Mouse (Mus musculus) stomach, embryonic 14.5 days (tissue): ENCODE results near the gene Tead3. TPM values are rescaled to one million over a fixed set of nuclear protein-coding genes. Genes with fewer than 3 reads are reported as not detected.
A peak's percentile ranks its signal among the peaks of the same experiment; 100 is the strongest.
"Not testable (repeated sequence)": the region's sequence is repeated elsewhere in the genome, so short reads cannot be mapped to it uniquely, and the experiment has no call there.

ENCODE experiments used
- ATAC-seq: fragments of 200-750 bp; cut with Nextera tagmentation; 2 replicates; pipeline ENCODE4 v1.8.0; 2017; ENCODE audit warnings: low read depth, moderate TSS enrichment; ENCODE audit not compliant: insufficient number of reproducible peaks, insufficient read depth, low FRiP score
- H3K27ac ChIP-seq: fragments of 300-500 bp; sonication (generic); 2 replicates; pipeline ENCODE4 v1.5.1; 2014; ENCODE audit warnings: mild to moderate bottlenecking, low read length, moderate library complexity, mixed read lengths
- H3K27me3 ChIP-seq: fragments of 300-500 bp; sonication (generic); 2 replicates; pipeline ENCODE4 v1.6.1; 2014; ENCODE audit warnings: low read length, control low read depth, mixed read lengths; ENCODE audit not compliant: control insufficient read depth, insufficient read depth
- H3K36me3 ChIP-seq: fragments of 300-500 bp; sonication (generic); 2 replicates; pipeline ENCODE4 v1.6.1; 2014; ENCODE audit warnings: mild to moderate bottlenecking, control low read depth, low read length, moderate library complexity, mixed read lengths; ENCODE audit not compliant: control insufficient read depth, insufficient read depth
- H3K4me1 ChIP-seq: fragments of 300-500 bp; sonication (generic); 2 replicates; pipeline ENCODE4 v1.6.1; 2014; ENCODE audit warnings: low read length, control low read depth, mixed read lengths; ENCODE audit not compliant: control insufficient read depth, insufficient read depth
- H3K4me2 ChIP-seq: fragments of 300-500 bp; sonication (generic); replicated peaks from 2 replicates; pipeline ENCODE4 v1.6.1; 2014; ENCODE audit warnings: low read depth, low read length, control low read depth
- H3K4me3 ChIP-seq: fragments of 300-500 bp; sonication (generic); 2 replicates; pipeline ENCODE4 v1.5.1; 2014; ENCODE audit warnings: low read depth, low read length, control low read depth
- H3K9ac ChIP-seq: fragments of 300-500 bp; sonication (generic); replicated peaks from 2 replicates; pipeline ENCODE4 v1.6.1; 2014; ENCODE audit warnings: low read depth, mild to moderate bottlenecking, control low read depth, low read length, moderate library complexity, mixed read lengths
- H3K9me3 ChIP-seq: fragments of 300-500 bp; sonication (generic); 2 replicates; pipeline ENCODE4 v1.6.1; 2016; ENCODE audit warnings: low read depth, low read length, control low read depth; ENCODE audit not compliant: control insufficient read depth
- WGBS: fragments of 180-500 bp; shearing (Covaris S2); extraction: QIAGEN DNeasy Blood & Tissue Kit; methylation state at CpG from one replicate; pipeline ENCODE4 v1.1.7; 2014; 5-methylcytosine and 5-hydroxymethylcytosine counted together
- polyA plus RNA-seq: library from polyadenylated mRNA; unstranded; fragments of >200 nt; fragmentation: Nextera tagmentation; extraction: Ambion mirVana; gene quantifications from 2 replicates; pipeline ENCODE4 v1.2.1, GENCODE M21; 2014

Tead3 gene
- polyA plus RNA-seq, 1 experiment from 2014 or later: 15.7 TPM

DNA sequence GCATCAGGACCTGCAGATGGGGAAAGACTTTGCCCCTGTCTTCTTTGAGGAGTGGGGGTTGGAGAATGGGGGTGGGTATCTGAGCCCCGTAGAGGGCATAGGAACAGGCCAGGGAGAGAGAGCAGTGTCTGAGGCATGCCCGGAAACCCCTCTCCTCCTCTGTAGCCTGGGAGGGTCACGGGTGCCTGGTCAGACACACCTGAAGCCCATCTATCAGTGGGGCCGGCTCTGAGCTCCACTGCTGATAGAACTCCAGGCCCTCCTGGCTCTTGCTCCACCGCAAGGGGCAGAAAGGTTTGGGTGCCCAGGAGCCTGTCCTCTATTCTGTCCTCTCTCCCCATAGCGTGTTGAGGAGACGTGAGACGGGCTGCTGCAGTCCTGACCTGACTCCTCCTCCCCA lies 24.9 kb downstream of the Tead3 start:
- 92% methylated on average over 8 of the region's 8 CpGs for WGBS
- ATAC-seq: no peak
- H3K36me3 ChIP-seq: peaks cover 19% of the 10 kb centered on the region
- H3K4me3 ChIP-seq: no peak overlapping the region
- H3K27me3 ChIP-seq: no peaks in the 10 kb centered on the region
- peaks cover 13% of the 10 kb centered on the region for H3K4me1 ChIP-seq
- H3K27ac ChIP-seq: no peak overlapping the region
- H3K9ac ChIP-seq: no peak overlapping the region
- no peaks in the 10 kb centered on the region for H3K9me3 ChIP-seq
- H3K4me2 ChIP-seq: no peak overlapping the region

DNA sequence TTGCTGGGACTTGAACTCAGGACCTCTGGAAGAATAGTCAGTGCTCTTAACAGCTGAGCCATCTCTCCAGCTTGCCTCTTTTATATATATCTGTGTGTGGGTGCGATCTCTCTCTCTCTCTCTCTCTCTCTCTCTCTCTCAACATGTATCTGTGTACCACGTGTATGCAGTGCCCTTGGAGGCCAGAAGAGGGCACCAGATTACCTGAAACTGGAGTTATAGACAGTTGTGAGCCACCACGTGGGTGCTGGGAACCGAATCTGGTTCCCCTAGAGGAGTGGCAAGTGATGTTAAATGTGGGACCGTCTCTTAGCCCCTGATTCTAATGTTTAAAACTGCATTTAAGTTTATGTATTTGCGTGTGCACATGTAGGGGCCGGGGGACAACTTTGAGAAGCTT lies 26.2 kb downstream of the Tead3 start:
- not testable (repeated sequence) for ATAC-seq, H3K9me3 ChIP-seq, H3K9ac ChIP-seq, H3K4me2 ChIP-seq, H3K4me3 ChIP-seq, H3K4me1 ChIP-seq, H3K27ac ChIP-seq, H3K27me3 ChIP-seq
- H3K36me3 ChIP-seq: peaks cover 11% of the 10 kb centered on the region; the same call in 1 of the 2 replicates
- WGBS: 94% methylated on average over 7 of the region's 7 CpGs

- 85% methylated on average over 8 of the region's 8 CpGs for WGBS
These were observed 26.8 kb downstream of the Tead3 start for GRCm38 (mm10) chr17:28323786-28324185.

GRCm38 (mm10) chr17:28321700-28322099 lies 28.9 kb downstream of the Tead3 start:
- Histone ChIP-seq H3K4me3 (no peak overlapping the region), H3K27me3 (no peaks in the 10 kb centered on the region), H3K9ac (no peak overlapping the region), H3K9me3 (no peaks in the 10 kb centered on the region), H3K4me2 (no peak overlapping the region), H3K27ac (no peak overlapping the region), H3K4me1 (no peaks in the 10 kb centered on the region), H3K36me3 (peaks cover 27% of the 10 kb centered on the region)
- no peak for ATAC-seq
- WGBS: 84% methylated on average over 4 of the region's 4 CpGs

More at GRCm38 (mm10) chr17:28323786-28324185, 26.8 kb downstream of the Tead3 start:
- no peaks in the 10 kb centered on the region for H3K9me3 ChIP-seq
- H3K9ac ChIP-seq: no peak overlapping the region
- no peak overlapping the region for H3K4me2 ChIP-seq
- no peak for ATAC-seq
- peaks cover 10% of the 10 kb centered on the region for H3K4me1 ChIP-seq
- H3K27ac ChIP-seq: no peak overlapping the region
- H3K36me3 ChIP-seq: peaks cover 14% of the 10 kb centered on the region; the same call in 1 of the 2 replicates
- no peak overlapping the region for H3K4me3 ChIP-seq
- no peaks in the 10 kb centered on the region for H3K27me3 ChIP-seq

GRCm38 (mm10) chr17:28317725-28318124 lies 32.9 kb downstream of the Tead3 start:
- H3K4me3 ChIP-seq: no peak overlapping the region
- ATAC-seq: no peak
- H3K4me2 ChIP-seq: no peak overlapping the region
- WGBS: 84% methylated on average over 9 of the region's 9 CpGs
- H3K4me1 ChIP-seq: peaks cover 5% of the 10 kb centered on the region
- no peak overlapping the region for H3K9ac ChIP-seq
- H3K27ac ChIP-seq: no peak overlapping the region
- H3K27me3 ChIP-seq: no peaks in the 10 kb centered on the region
- H3K36me3 ChIP-seq: peaks cover 35% of the 10 kb centered on the region
- H3K9me3 ChIP-seq: no peaks in the 10 kb centered on the region

DNA sequence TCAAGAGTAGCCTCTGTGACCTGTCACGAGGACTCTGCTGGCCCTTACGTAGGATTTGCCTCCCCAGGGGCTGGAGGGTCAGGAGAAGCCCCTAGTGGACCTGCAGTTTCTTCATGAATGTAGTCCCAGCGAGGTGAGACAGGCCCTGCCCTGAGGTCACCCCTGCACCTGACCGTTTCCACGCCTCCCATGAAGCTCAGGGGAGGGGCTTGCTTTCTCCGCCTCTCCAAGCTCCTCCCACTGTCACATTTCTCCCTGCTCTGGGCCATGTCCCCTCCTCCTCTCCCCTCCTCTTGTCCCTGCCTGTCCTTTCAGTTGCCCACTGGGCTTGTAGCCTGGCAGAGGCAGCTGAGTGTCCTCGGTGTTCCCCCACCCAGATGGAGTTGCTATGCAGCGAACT lies 33.5 kb downstream of the Tead3 start:
- H3K36me3 ChIP-seq: peaks cover 35% of the 10 kb centered on the region
- H3K9me3 ChIP-seq: no peaks in the 10 kb centered on the region
- ATAC-seq: no peak
- no peak overlapping the region for H3K4me3 ChIP-seq
- WGBS: 60% methylated on average over 8 of the region's 8 CpGs
- H3K9ac ChIP-seq: no peak overlapping the region
- no peaks in the 10 kb centered on the region for H3K27me3 ChIP-seq
- H3K27ac ChIP-seq: no peak overlapping the region
- peaks cover 5% of the 10 kb centered on the region for H3K4me1 ChIP-seq
- H3K4me2 ChIP-seq: no peak overlapping the region

- H3K4me1 ChIP-seq: peaks cover 5% of the 10 kb centered on the region
- H3K36me3 ChIP-seq: peaks cover 35% of the 10 kb centered on the region
- H3K4me2 ChIP-seq: no peak overlapping the region
- no peaks in the 10 kb centered on the region for H3K9me3 ChIP-seq
- 90% methylated on average over 9 of the region's 9 CpGs for WGBS
- H3K27me3 ChIP-seq: no peaks in the 10 kb centered on the region
- H3K27ac ChIP-seq: no peak overlapping the region
- H3K9ac ChIP-seq: no peak overlapping the region
- no peak overlapping the region for H3K4me3 ChIP-seq
- ATAC-seq: no peak
These were observed 34.1 kb downstream of the Tead3 start for GRCm38 (mm10) chr17:28316476-28316875.

- Histone ChIP-seq H3K9me3 (no peaks in the 10 kb centered on the region), H3K4me2 (no peak overlapping the region), H3K27ac (no peak overlapping the region), H3K27me3 (no peaks in the 10 kb centered on the region), H3K9ac (no peak overlapping the region), H3K4me1 (peaks cover 5% of the 10 kb centered on the region), H3K4me3 (no peak overlapping the region), H3K36me3 (peaks cover 27% of the 10 kb centered on the region)
- WGBS: 88% methylated on average over 20 of the region's 20 CpGs
- no peak for ATAC-seq
These were observed 34.9 kb downstream of the Tead3 start for GRCm38 (mm10) chr17:28315611-28316160.

- Histone ChIP-seq H3K9me3 (no peaks in the 10 kb centered on the region), H3K4me3 (peak overlapping the region; percentile 89), H3K4me2 (peak overlapping the region; percentile 79), H3K4me1 (peaks cover 5% of the 10 kb centered on the region), H3K36me3 (peaks cover 22% of the 10 kb centered on the region), H3K27me3 (no peaks in the 10 kb centered on the region), H3K9ac (peak overlapping the region; percentile 90), H3K27ac (peak overlapping the region; percentile 92)
- WGBS: 2% methylated on average over 11 of the region's 11 CpGs
- ATAC-seq: no peak
These were observed 36.8 kb downstream of the Tead3 start for GRCm38 (mm10) chr17:28313880-28314225.
